Mouse (Mus musculus) heart, adult 2 months (tissue): ENCODE results near the gene Gm12184. TPM values are rescaled to one million over a fixed set of nuclear protein-coding genes. Genes with fewer than 3 reads are reported as not detected.

Experiments
- DNase-seq, 2 experiments: peaks; one replicate each; pipeline ENCODE4 v3.0.0; 2021
- H3K27ac ChIP-seq: fragments of 200-600 bp; 2 replicates; pipeline ENCODE4 v1.8.1; 2022
- H3K27me3 ChIP-seq: fragments of 200-500 bp; 2 replicates; pipeline ENCODE4 v1.6.1; 2012; ENCODE audit warnings: mild to moderate bottlenecking, low read length, inconsistent platforms, mixed read lengths; ENCODE audit not compliant: control insufficient read depth, insufficient read depth
- H3K36me3 ChIP-seq: fragments of 200-500 bp; 2 replicates; pipeline ENCODE4 v1.6.1; 2012; ENCODE audit warnings: low read length, inconsistent platforms; ENCODE audit not compliant: control insufficient read depth, insufficient read depth
- H3K4me1 ChIP-seq: fragments of 200-500 bp; 2 replicates; pipeline ENCODE4 v1.6.1; 2011; ENCODE audit warnings: low read length; ENCODE audit not compliant: control insufficient read depth, insufficient read depth
- H3K4me3 ChIP-seq: fragments of 200-600 bp; 2 replicates; pipeline ENCODE4 v1.8.1; 2022
- H3K79me2 ChIP-seq: fragments of 200-500 bp; replicated peaks from 2 replicates; pipeline ENCODE4 v1.6.1; 2012; ENCODE audit warnings: mild to moderate bottlenecking, inconsistent platforms, low read length, moderate library complexity, mixed read lengths; ENCODE audit not compliant: control insufficient read depth, insufficient read depth
- H3K9ac ChIP-seq: fragments of 200-500 bp; 2 replicates; pipeline ENCODE4 v1.6.1; 2012; ENCODE audit warnings: low read depth, mild to moderate bottlenecking, control low read depth, inconsistent platforms, low read length, mixed read lengths
- CTCF ChIP-seq: fragments of 200-600 bp; IDR thresholded peaks from 2 replicates; pipeline ENCODE4 v1.8.1; 2022; ENCODE audit warnings: antibody characterized with exemption, mild to moderate bottlenecking, moderate library complexity
- EP300 ChIP-seq: fragments of 200-500 bp; IDR thresholded peaks from 2 replicates; pipeline ENCODE4 v1.6.1; 2011; ENCODE audit warnings: low read depth, low read length, control low read depth; ENCODE audit not compliant: insufficient read depth
- POLR2A ChIP-seq: fragments of 200-500 bp; IDR thresholded peaks from 2 replicates; pipeline ENCODE4 v1.6.1; 2011; ENCODE audit warnings: mild to moderate bottlenecking, low read depth, low read length, control low read depth; ENCODE audit not compliant: insufficient read depth
- WGBS: fragments of 180-500 bp; shearing (Covaris S2); methylation state at CpG from one replicate; pipeline ENCODE4 v1.1.7; 2018; 5-methylcytosine and 5-hydroxymethylcytosine counted together
- intact Hi-C: fragments of 180-260 bp; cut with DNase I; formaldehyde crosslinking; loops from one replicate; pipeline ENCODE4 v1.15.1; 2025
- polyA plus RNA-seq: library from polyadenylated mRNA; depleted of rRNA; stranded (reverse); fragments of >200 nt; gene quantifications from 2 replicates; pipeline ENCODE4 v1.2.3, GENCODE M21; 2012
- total RNA-seq, 2 experiments: library from RNA; stranded (reverse); gene quantifications; 2 replicates each; pipeline ENCODE4 v1.2.3; 2021

Gene Gm12184
- total and polyA plus RNA-seq, 3 experiments, result 3.8 to 18.8 (median 3.9) TPM

GRCm38 (mm10) chr11:48844309-48844708 is 17.9 kb upstream of the Gm12184 start:
- no peak overlapping the region for H3K27ac ChIP-seq
- H3K9ac ChIP-seq, result no peak overlapping the region
- TF ChIP-seq POLR2A (no peak), CTCF (no peak), EP300 (no peak)
- H3K36me3 ChIP-seq, result no peaks in the 10 kb centered on the region
- DNase-seq, result no peak
- H3K4me1 ChIP-seq, result no peaks in the 10 kb centered on the region
- H3K79me2 ChIP-seq, result no peaks in the 10 kb centered on the region
- intact Hi-C loops, result no loop called here
- H3K4me3 ChIP-seq, result no peak overlapping the region
- 71% methylated on average over 6 of the region's 6 CpGs for WGBS
- no peaks in the 10 kb centered on the region for H3K27me3 ChIP-seq

DNA sequence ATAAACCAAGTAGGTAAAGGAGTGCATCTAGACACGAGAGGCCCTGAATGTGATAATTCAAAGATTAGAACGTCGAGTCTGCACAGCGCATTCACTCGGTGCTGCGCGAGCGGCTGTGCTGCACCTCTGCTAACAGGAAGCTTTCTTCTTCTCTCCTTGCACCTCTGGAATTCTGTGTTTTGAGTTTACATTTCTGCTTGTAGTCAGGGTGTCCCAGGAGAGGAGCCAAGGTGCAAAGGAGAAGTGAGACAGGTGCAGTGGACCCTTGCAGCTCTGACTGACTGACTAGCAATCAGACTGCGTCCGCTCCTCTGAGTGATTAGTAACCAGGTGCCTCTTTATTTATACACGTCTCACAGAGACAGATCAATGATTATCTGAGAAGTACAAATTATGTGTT is 16.7 kb upstream of the Gm12184 start:
- intact Hi-C loops, result no loop called here
- Histone ChIP-seq H3K4me1 (peaks cover 3% of the 10 kb centered on the region), H3K79me2 (no peaks in the 10 kb centered on the region), H3K36me3 (no peaks in the 10 kb centered on the region), H3K27ac (no peak overlapping the region), H3K9ac (no peak overlapping the region), H3K27me3 (no peaks in the 10 kb centered on the region), H3K4me3 (no peak overlapping the region)
- 79% methylated on average over 11 of the region's 11 CpGs for WGBS
- DNase-seq, result no peak
- TF ChIP-seq EP300 (no peak), POLR2A (no peak), CTCF (no peak)

DNA sequence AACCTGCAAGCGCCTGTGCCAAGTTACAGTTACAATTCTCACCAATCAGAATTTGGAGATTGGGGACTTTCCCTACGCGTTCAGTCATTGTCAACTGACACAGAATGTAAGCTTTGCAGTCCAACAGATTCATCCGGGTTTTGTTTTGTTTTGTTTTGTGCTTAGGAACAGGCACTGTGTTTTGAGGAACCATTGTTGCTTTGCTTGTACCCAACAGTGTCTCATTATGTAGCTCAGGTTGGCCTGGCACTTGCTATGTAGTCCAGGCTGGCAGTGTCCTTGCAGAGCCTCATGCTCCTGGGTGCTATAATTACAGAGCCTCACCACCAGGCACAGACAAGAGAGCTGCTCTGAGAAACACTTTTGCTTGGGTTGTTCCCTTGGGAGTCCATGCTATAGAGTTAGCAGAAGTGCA is 15.9 kb upstream of the Gm12184 start:
- intact Hi-C loops, result no loop called here
- DNase-seq, result no peak
- H3K9ac ChIP-seq, result no peak overlapping the region
- no peaks in the 10 kb centered on the region for H3K27me3 ChIP-seq
- no peak overlapping the region for H3K4me3 ChIP-seq
- H3K4me1 ChIP-seq, result peaks cover 4% of the 10 kb centered on the region
- H3K27ac ChIP-seq, result no peak overlapping the region
- TF ChIP-seq POLR2A (no peak), EP300 (no peak), CTCF (no peak)
- 69% methylated on average over 4 of the region's 4 CpGs for WGBS
- no peaks in the 10 kb centered on the region for H3K36me3 ChIP-seq
- no peaks in the 10 kb centered on the region for H3K79me2 ChIP-seq

- Histone ChIP-seq H3K9ac (no peak overlapping the region), H3K4me3 (no peak overlapping the region), H3K27me3 (no peaks in the 10 kb centered on the region), H3K27ac (no peak overlapping the region), H3K79me2 (no peaks in the 10 kb centered on the region), H3K4me1 (peaks cover 4% of the 10 kb centered on the region), H3K36me3 (no peaks in the 10 kb centered on the region)
- 86% methylated on average over 5 of the region's 5 CpGs for WGBS
- TF ChIP-seq CTCF (no peak), POLR2A (no peak), EP300 (no peak)
- DNase-seq, result no peak
- intact Hi-C loops, result no loop called here
These were observed 14.8 kb upstream of the Gm12184 start for GRCm38 (mm10) chr11:48841213-48841612.

DNA sequence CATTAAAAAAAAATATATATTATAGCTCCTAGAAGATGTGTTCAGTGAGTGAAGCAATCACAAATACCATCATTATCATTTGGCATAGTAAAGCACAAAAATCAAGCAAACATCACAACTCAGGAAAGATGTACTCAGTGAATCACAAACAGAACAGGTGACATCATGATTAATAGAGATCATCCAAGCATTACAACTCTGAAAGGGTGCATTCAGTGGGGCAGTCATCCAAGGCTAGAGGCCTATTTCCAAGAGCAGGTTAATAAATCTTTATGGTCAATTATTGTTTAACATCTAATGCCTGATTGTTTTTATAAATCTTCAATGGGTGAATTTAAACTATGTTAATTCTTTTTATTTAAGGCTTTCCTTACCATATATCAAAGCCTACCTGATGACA is 14.3 kb upstream of the Gm12184 start:
- Histone ChIP-seq H3K79me2 (no peaks in the 10 kb centered on the region), H3K4me3 (no peak overlapping the region), H3K4me1 (peaks cover 4% of the 10 kb centered on the region), H3K27ac (no peak overlapping the region), H3K27me3 (no peaks in the 10 kb centered on the region), H3K36me3 (no peaks in the 10 kb centered on the region), H3K9ac (no peak overlapping the region)
- no peak for DNase-seq
- intact Hi-C loops, result no loop called here
- TF ChIP-seq POLR2A (no peak), EP300 (no peak), CTCF (no peak)

GRCm38 (mm10) chr11:48838879-48839680 is 12.6 kb upstream of the Gm12184 start:
- TF ChIP-seq POLR2A (no peak), CTCF (no peak), EP300 (no peak)
- no peaks in the 10 kb centered on the region for H3K27me3 ChIP-seq
- peaks cover 4% of the 10 kb centered on the region for H3K4me1 ChIP-seq
- H3K4me3 ChIP-seq, result no peak overlapping the region; the same call in 1 of the 2 replicates
- H3K79me2 ChIP-seq, result no peaks in the 10 kb centered on the region
- DNase-seq, result no peak
- 85% methylated on average over 10 of the region's 10 CpGs for WGBS
- no peak overlapping the region for H3K9ac ChIP-seq
- no peaks in the 10 kb centered on the region for H3K36me3 ChIP-seq
- H3K27ac ChIP-seq, result no peak overlapping the region
- intact Hi-C loops, result no loop called here
